Mouse (Mus musculus): Measurements from ENCODE around the gene Blm. TPM values are rescaled to one million over a fixed set of nuclear protein-coding genes. Genes with fewer than 3 reads are reported as not detected.

The Blm gene
- polyA plus RNA-seq, 1 experiment from 2014 or later: 6.0 TPM

DNA sequence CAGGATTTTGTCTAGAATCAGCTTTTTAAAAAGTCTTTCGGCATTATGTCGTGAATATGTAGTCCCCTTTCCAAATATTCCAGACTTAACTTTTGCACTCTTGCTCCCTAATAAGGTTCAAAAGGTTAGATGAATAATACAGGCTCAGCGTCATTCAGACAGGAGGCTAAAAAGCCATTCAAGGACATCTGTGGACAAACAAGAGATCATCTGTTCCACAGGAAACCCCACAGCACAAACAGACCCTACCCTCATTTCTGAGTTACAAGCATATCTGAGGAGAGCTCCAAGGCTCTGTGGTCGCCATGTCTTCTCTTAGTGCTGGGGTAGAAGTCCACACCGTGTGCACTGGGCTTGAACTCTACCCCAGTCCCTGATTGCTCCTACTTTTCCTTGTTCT is 70.1 kb downstream of the Blm start:
- ChIA-PET POLR2A (no interaction called here), CTCF (no interaction called here)
- no peak for DNase-seq (ENCODE audit: low read depth, low spot score)
- no peak for ATAC-seq
- TF ChIP-seq CTCF (IDR thresholded peaks at IDR 0.05): no peak
- no peaks in the 10 kb centered on the region for H3K27me3 ChIP-seq
- in situ Hi-C loops (cut with MboI; ENCODE audit: low pct_unique_long_range_greater_than_20kb): no loop called here

DNA sequence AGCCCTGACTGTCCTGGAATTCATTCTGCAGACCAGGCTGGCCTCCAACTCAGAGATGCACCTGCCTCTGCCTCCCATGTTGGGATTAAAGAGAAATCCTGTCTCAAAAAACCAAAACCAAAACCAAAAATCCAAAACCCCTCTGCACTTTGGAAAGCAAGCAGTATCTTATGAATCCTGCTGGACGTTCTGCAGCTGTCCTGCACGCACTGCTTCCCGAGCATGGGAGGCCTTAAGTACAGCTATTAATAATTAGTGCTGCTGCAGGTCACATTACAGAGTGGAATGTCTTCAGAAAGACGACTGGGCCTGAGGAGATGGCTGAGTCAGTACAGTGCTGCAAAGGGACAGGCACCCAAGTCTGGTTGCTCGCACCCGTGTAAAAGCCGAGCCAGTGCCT is 73.0 kb downstream of the Blm start:
- in situ Hi-C loops (cut with MboI; ENCODE audit: low pct_unique_long_range_greater_than_20kb): no loop called here
- POLR2A ChIA-PET: no interaction called here
- no peak for TF ChIP-seq CTCF (IDR thresholded peaks at IDR 0.05)
- no peaks in the 10 kb centered on the region for H3K27me3 ChIP-seq
- CTCF ChIA-PET: no interaction called here
- ATAC-seq: no peak
- no peak for DNase-seq (ENCODE audit: low read depth, low spot score)

- POLR2A ChIA-PET: no interaction called here
- ATAC-seq: no peak
- CTCF ChIA-PET: interaction anchor here (1.4 kb wide), 1 partner anchor 10 kb away, joined by 3 read pairs; no protein-coding TSS in a partner anchor
- H3K27me3 ChIP-seq: no peaks in the 10 kb centered on the region
- in situ Hi-C loops (cut with MboI; ENCODE audit: low pct_unique_long_range_greater_than_20kb): no loop called here
- DNase-seq (ENCODE audit: low read depth, low spot score): no peak
- TF ChIP-seq CTCF (IDR thresholded peaks at IDR 0.05): no peak
Measured at GRCm38 (mm10) chr7:80460892-80461291, 74.0 kb downstream of the Blm start.

GRCm38 (mm10) chr7:80460199-80460598 is 74.7 kb downstream of the Blm start:
- no peak for TF ChIP-seq CTCF (IDR thresholded peaks at IDR 0.05)
- ChIA-PET POLR2A (no interaction called here), CTCF (interaction anchor here (1.4 kb wide), 1 partner anchor 9 kb away, joined by 3 read pairs; no protein-coding TSS in a partner anchor)
- DNase-seq (ENCODE audit: low read depth, low spot score) (no peak), ATAC-seq (no peak)
- no peaks in the 10 kb centered on the region for H3K27me3 ChIP-seq
- in situ Hi-C loops (cut with MboI; ENCODE audit: low pct_unique_long_range_greater_than_20kb): no loop called here

DNA sequence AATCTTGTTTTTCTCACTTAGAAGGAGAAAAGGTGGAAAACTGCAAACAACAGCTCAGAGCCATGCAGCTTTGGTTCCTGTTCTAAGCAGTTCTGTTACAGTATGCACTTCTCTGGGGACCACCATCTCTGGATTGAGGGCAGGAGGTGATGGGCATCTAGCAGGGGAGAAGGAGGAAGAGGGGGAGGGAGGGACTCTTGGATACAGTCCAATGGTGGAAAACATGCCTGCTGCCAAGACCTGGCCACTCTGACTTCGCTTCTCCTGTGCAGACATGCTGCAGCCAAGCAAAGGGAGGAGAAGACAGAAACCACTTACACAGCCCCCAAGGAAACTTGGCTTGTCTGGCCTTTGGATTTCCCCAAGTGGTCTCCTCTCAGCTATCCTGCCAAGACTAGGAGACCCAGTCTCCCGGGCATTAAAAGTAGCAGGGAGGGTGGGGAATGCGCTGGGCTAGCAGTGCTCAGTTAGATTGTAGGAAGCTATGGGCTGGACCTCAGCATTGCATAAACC is 77.0 kb downstream of the Blm start:
- TF ChIP-seq CTCF (IDR thresholded peaks at IDR 0.05): no peak
- no peaks in the 10 kb centered on the region for H3K27me3 ChIP-seq
- DNase-seq (ENCODE audit: low read depth, low spot score) (no peak), ATAC-seq (no peak)
- ChIA-PET CTCF (no interaction called here), POLR2A (no interaction called here)
- in situ Hi-C loops (cut with MboI; ENCODE audit: low pct_unique_long_range_greater_than_20kb): no loop called here

DNA sequence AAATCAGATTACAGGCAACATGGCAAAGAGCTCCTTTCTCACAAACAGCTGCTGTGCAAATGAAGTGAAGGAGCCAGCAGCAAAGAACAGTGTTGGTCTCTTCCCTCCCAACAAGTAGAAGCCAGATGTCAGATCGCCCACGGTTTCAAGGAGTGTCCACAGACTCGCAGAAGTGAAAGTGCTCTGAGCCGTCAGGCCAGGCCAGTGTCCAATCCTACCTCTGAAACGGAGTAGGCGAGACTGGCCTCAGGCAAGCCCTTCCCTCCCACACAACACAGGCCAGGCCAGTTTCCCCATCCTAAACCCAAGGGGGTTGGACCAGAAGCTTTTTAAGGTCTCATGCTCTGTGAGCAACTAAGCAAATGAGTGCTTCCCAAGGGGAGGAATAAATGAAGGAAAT is 77.7 kb downstream of the Blm start:
- TF ChIP-seq CTCF (IDR thresholded peaks at IDR 0.05): no peak
- DNase-seq (ENCODE audit: low read depth, low spot score) (no peak), ATAC-seq (no peak)
- in situ Hi-C loops (cut with MboI; ENCODE audit: low pct_unique_long_range_greater_than_20kb): no loop called here
- ChIA-PET POLR2A (no interaction called here), CTCF (no interaction called here)
- H3K27me3 ChIP-seq: no peaks in the 10 kb centered on the region

- POLR2A ChIA-PET: no interaction called here
- CTCF ChIA-PET: no interaction called here
- TF ChIP-seq CTCF (IDR thresholded peaks at IDR 0.05): no peak
- ATAC-seq (no peak), DNase-seq (ENCODE audit: low read depth, low spot score) (no peak)
- in situ Hi-C loops (cut with MboI; ENCODE audit: low pct_unique_long_range_greater_than_20kb): no loop called here
- H3K27me3 ChIP-seq: no peaks in the 10 kb centered on the region
Measured at GRCm38 (mm10) chr7:80456327-80456726, 78.6 kb downstream of the Blm start.

DNA sequence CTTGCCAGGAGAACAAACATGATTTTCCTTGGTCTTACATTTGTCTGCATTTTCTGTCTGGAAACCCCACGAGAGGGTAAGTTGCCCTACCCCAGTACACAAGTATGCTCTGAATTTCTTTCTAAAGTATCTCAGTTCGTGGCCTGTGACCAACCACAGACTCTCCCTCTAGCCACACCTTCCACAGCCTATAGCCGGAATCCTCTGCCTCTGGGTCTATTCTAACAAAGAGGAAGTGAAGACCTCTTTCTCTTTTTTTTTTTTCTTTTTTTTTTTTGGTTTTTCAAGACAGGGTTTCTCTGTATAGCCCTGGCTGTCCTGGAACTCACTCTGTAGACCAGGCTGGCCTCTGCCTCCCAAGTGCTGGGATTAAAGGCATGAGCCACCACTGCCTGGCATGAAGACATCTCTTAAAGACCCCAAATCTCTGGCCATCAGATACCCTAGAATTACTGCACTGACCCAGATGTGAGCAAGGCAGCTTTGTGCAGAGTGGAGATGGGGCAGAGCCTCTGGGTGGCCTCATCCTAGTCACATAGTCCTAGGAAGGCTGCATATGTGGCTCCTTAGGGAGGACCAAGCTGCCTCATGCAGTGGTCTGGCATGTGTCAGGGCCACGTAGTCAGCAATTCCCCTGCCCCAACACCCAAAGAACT is 79.3 kb downstream of the Blm start:
- no peak for ATAC-seq
- in situ Hi-C loops (cut with MboI; ENCODE audit: low pct_unique_long_range_greater_than_20kb): no loop called here
- TF ChIP-seq CTCF (IDR thresholded peaks at IDR 0.05): no peak
- no peaks in the 10 kb centered on the region for H3K27me3 ChIP-seq
- no peak for DNase-seq (ENCODE audit: low read depth, low spot score)
- CTCF ChIA-PET: no interaction called here
- POLR2A ChIA-PET: no interaction called here

GRCm38 (mm10) chr7:80454786-80455185 is 80.1 kb downstream of the Blm start:
- H3K27me3 ChIP-seq: no peaks in the 10 kb centered on the region
- ATAC-seq (no peak), DNase-seq (ENCODE audit: low read depth, low spot score) (no peak)
- TF ChIP-seq CTCF (IDR thresholded peaks at IDR 0.05): no peak
- in situ Hi-C loops (cut with MboI; ENCODE audit: low pct_unique_long_range_greater_than_20kb): no loop called here
- ChIA-PET CTCF (no interaction called here), POLR2A (no interaction called here)

- ChIA-PET CTCF (no interaction called here), POLR2A (no interaction called here)
- in situ Hi-C loops (cut with MboI; ENCODE audit: low pct_unique_long_range_greater_than_20kb): no loop called here
Measured at GRCm38 (mm10) chr7:80453997-80454396, 80.9 kb downstream of the Blm start.

GRCm38 (mm10) chr7:80453121-80453520 is 81.8 kb downstream of the Blm start:
- H3K27me3 ChIP-seq: no peaks in the 10 kb centered on the region
- DNase-seq (ENCODE audit: low read depth, low spot score): no peak
- no peak for TF ChIP-seq CTCF (IDR thresholded peaks at IDR 0.05)
- ChIA-PET POLR2A (no interaction called here), CTCF (no interaction called here)
- ATAC-seq: no peak
- in situ Hi-C loops (cut with MboI; ENCODE audit: low pct_unique_long_range_greater_than_20kb): no loop called here

More at GRCm38 (mm10) chr7:80453997-80454396, 80.9 kb downstream of the Blm start:
- no peak for TF ChIP-seq CTCF (IDR thresholded peaks at IDR 0.05)
- no peak for ATAC-seq
- no peak for DNase-seq (ENCODE audit: low read depth, low spot score)
- no peaks in the 10 kb centered on the region for H3K27me3 ChIP-seq

GRCm38 (mm10) chr7:80452241-80452640 is 82.7 kb downstream of the Blm start:
- ATAC-seq (no peak), DNase-seq (ENCODE audit: low read depth, low spot score) (no peak)
- POLR2A ChIA-PET: no interaction called here
- in situ Hi-C loops (cut with MboI; ENCODE audit: low pct_unique_long_range_greater_than_20kb): no loop called here
- CTCF ChIA-PET: no interaction called here
- no peaks in the 10 kb centered on the region for H3K27me3 ChIP-seq
- no peak for TF ChIP-seq CTCF (IDR thresholded peaks at IDR 0.05)

All from Patski (cell line).